Mouse (Mus musculus): Measurements from ENCODE around the gene Rtn3. TPM values are rescaled to one million over a fixed set of nuclear protein-coding genes. Genes with fewer than 3 reads are reported as not detected.

The Rtn3 gene
- polyA plus RNA-seq, 1 experiment from 2014 or later = 143 TPM

GRCm38 (mm10) chr19:7434887-7435286 is 48.2 kb downstream of the Rtn3 start:
- Histone ChIP-seq H3K27me3 (replicated peaks) (no peaks in the 10 kb centered on the region), H3K27ac (no peak overlapping the region), H3K9ac (no peak overlapping the region), H3K9me3 (no peaks in the 10 kb centered on the region), H3K4me3 (replicated peaks) (no peak overlapping the region), H3K36me3 (peaks cover 6% of the 10 kb centered on the region), H3K4me2 (replicated peaks) (no peak overlapping the region), H3K4me1 (replicated peaks) (0 out of 2 replicates have a peak, but pooled peaks cover 4% of the 10 kb centered on the region)
- no peak for ATAC-seq
- WGBS = 92% methylated on average over 2 of the region's 2 CpGs

GRCm38 (mm10) chr19:7425398-7425775 is 57.7 kb downstream of the Rtn3 start:
- no peak for ATAC-seq
- H3K27me3 ChIP-seq (replicated peaks) = no peaks in the 10 kb centered on the region
- H3K9ac ChIP-seq = no peak overlapping the region
- H3K4me2 ChIP-seq (replicated peaks) = no peak overlapping the region
- no peaks in the 10 kb centered on the region for H3K9me3 ChIP-seq
- peaks cover 48% of the 10 kb centered on the region for H3K4me1 ChIP-seq (replicated peaks)
- H3K4me3 ChIP-seq (replicated peaks) = no peak overlapping the region
- H3K27ac ChIP-seq = no peak overlapping the region
- WGBS = 52% methylated on average over 3 of the region's 3 CpGs
- peaks cover 27% of the 10 kb centered on the region for H3K36me3 ChIP-seq

- Histone ChIP-seq H3K27ac (no peak overlapping the region), H3K4me2 (replicated peaks) (no peak overlapping the region), H3K9ac (no peak overlapping the region), H3K4me1 (replicated peaks) (peaks cover 54% of the 10 kb centered on the region), H3K36me3 (peaks cover 28% of the 10 kb centered on the region), H3K9me3 (no peaks in the 10 kb centered on the region), H3K4me3 (replicated peaks) (no peak overlapping the region), H3K27me3 (replicated peaks) (no peaks in the 10 kb centered on the region)
- WGBS = 66% methylated on average over 8 of the region's 8 CpGs
- no peak for ATAC-seq
Measured at GRCm38 (mm10) chr19:7424590-7425397, 58.3 kb downstream of the Rtn3 start.

- Histone ChIP-seq H3K4me1 (replicated peaks) (peaks cover 60% of the 10 kb centered on the region), H3K27ac (no peak overlapping the region), H3K36me3 (peaks cover 28% of the 10 kb centered on the region)
Measured at GRCm38 (mm10) chr19:7424131-7424530, 59.0 kb downstream of the Rtn3 start.

GRCm38 (mm10) chr19:7423656-7424030 is 59.4 kb downstream of the Rtn3 start:
- Histone ChIP-seq H3K4me2 (replicated peaks) (peak overlapping the region; percentile 48), H3K4me1 (replicated peaks) (peaks cover 65% of the 10 kb centered on the region), H3K27me3 (replicated peaks) (no peaks in the 10 kb centered on the region), H3K27ac (no peak overlapping the region), H3K9ac (peak overlapping the region; percentile 36; the same call in 1 of the 2 replicates), H3K36me3 (peaks cover 28% of the 10 kb centered on the region), H3K9me3 (no peaks in the 10 kb centered on the region), H3K4me3 (replicated peaks) (0 out of 2 replicates have a peak overlapping the region, but pooled peaks have one; percentile 15)
- no peak for ATAC-seq
- 43% methylated on average over 16 of the region's 16 CpGs for WGBS

More at GRCm38 (mm10) chr19:7424131-7424530, 59.0 kb downstream of the Rtn3 start:
- H3K9ac ChIP-seq = no peak overlapping the region
- ATAC-seq = no peak
- H3K9me3 ChIP-seq = no peaks in the 10 kb centered on the region
- H3K4me3 ChIP-seq (replicated peaks) = no peak overlapping the region
- peak overlapping the region; percentile 48 for H3K4me2 ChIP-seq (replicated peaks)
- WGBS = 64% methylated on average over 7 of the region's 7 CpGs
- no peaks in the 10 kb centered on the region for H3K27me3 ChIP-seq (replicated peaks)

GRCm38 (mm10) chr19:7423028-7423655 is 59.9 kb downstream of the Rtn3 start:
- no peaks in the 10 kb centered on the region for H3K27me3 ChIP-seq (replicated peaks)
- H3K9me3 ChIP-seq = no peaks in the 10 kb centered on the region
- peak overlapping the region; percentile 36 for H3K9ac ChIP-seq
- peaks cover 28% of the 10 kb centered on the region for H3K36me3 ChIP-seq
- peak overlapping the region; percentile 15 for H3K4me3 ChIP-seq (replicated peaks)
- H3K4me1 ChIP-seq (replicated peaks) = peaks cover 65% of the 10 kb centered on the region
- 25% methylated on average over 51 of the region's 51 CpGs for WGBS
- peak overlapping the region; percentile 48 for H3K4me2 ChIP-seq (replicated peaks)
- peak; percentile 76 for ATAC-seq
- peak overlapping the region; percentile 64 for H3K27ac ChIP-seq

- H3K36me3 ChIP-seq = peaks cover 28% of the 10 kb centered on the region
- ATAC-seq = no peak
Measured at GRCm38 (mm10) chr19:7422656-7423027, 60.4 kb downstream of the Rtn3 start.

GRCm38 (mm10) chr19:7421602-7422591 is 61.2 kb downstream of the Rtn3 start:
- WGBS = 34% methylated on average over 38 of the region's 48 CpGs
- H3K36me3 ChIP-seq = peaks cover 25% of the 10 kb centered on the region
- no peak overlapping the region; the same call in 1 of the 2 replicates for H3K4me3 ChIP-seq (replicated peaks)
- no peaks in the 10 kb centered on the region for H3K27me3 ChIP-seq (replicated peaks)
- H3K9me3 ChIP-seq = no peaks in the 10 kb centered on the region
- H3K27ac ChIP-seq = peak overlapping the region; percentile 64
- no peak for ATAC-seq
- peaks cover 65% of the 10 kb centered on the region for H3K4me1 ChIP-seq (replicated peaks)
- H3K4me2 ChIP-seq (replicated peaks) = peak overlapping the region; percentile 48
- 0 out of 2 replicates have a peak overlapping the region, but pooled peaks have one; percentile 35 for H3K9ac ChIP-seq

More at GRCm38 (mm10) chr19:7422656-7423027, 60.4 kb downstream of the Rtn3 start:
- peak overlapping the region; percentile 21 for H3K9ac ChIP-seq
- peak overlapping the region; percentile 15 for H3K4me3 ChIP-seq (replicated peaks)
- peak overlapping the region; percentile 48 for H3K4me2 ChIP-seq (replicated peaks)
- 33% methylated on average over 35 of the region's 35 CpGs for WGBS
- no peaks in the 10 kb centered on the region for H3K27me3 ChIP-seq (replicated peaks)
- H3K4me1 ChIP-seq (replicated peaks) = peaks cover 65% of the 10 kb centered on the region
- no peaks in the 10 kb centered on the region for H3K9me3 ChIP-seq
- peak overlapping the region; percentile 64 for H3K27ac ChIP-seq

GRCm38 (mm10) chr19:7420841-7421601 is 62.1 kb downstream of the Rtn3 start:
- Histone ChIP-seq H3K36me3 (peaks cover 25% of the 10 kb centered on the region), H3K9ac (no peak overlapping the region), H3K9me3 (no peaks in the 10 kb centered on the region), H3K4me1 (replicated peaks) (peaks cover 66% of the 10 kb centered on the region), H3K4me3 (replicated peaks) (no peak overlapping the region), H3K27ac (peak overlapping the region; percentile 64), H3K4me2 (replicated peaks) (peak overlapping the region; percentile 48; the same call in 1 of the 2 replicates), H3K27me3 (replicated peaks) (no peaks in the 10 kb centered on the region)
- ATAC-seq = no peak
- WGBS = 67% methylated on average over 27 of the region's 27 CpGs

GRCm38 (mm10) chr19:7420108-7420507 is 63.0 kb downstream of the Rtn3 start:
- ATAC-seq = no peak
- Histone ChIP-seq H3K27ac (no peak overlapping the region), H3K4me1 (replicated peaks) (peaks cover 70% of the 10 kb centered on the region), H3K4me2 (replicated peaks) (peak overlapping the region; percentile 88), H3K9ac (peak overlapping the region; percentile 84; the same call in 1 of the 2 replicates), H3K36me3 (peaks cover 25% of the 10 kb centered on the region), H3K9me3 (no peaks in the 10 kb centered on the region), H3K4me3 (replicated peaks) (no peak overlapping the region), H3K27me3 (replicated peaks) (no peaks in the 10 kb centered on the region)
- WGBS = 58% methylated on average over 12 of the region's 12 CpGs

- Histone ChIP-seq H3K27me3 (replicated peaks) (no peaks in the 10 kb centered on the region), H3K36me3 (peaks cover 23% of the 10 kb centered on the region), H3K4me2 (replicated peaks) (peak overlapping the region; percentile 88), H3K9ac (peak overlapping the region; percentile 84; the same call in 1 of the 2 replicates), H3K4me1 (replicated peaks) (peaks cover 60% of the 10 kb centered on the region), H3K27ac (0 out of 2 replicates have a peak overlapping the region, but pooled peaks have one; percentile 17), H3K9me3 (no peaks in the 10 kb centered on the region), H3K4me3 (replicated peaks) (peak overlapping the region; percentile 86)
- ATAC-seq = no peak
- 30% methylated on average over 6 of the region's 6 CpGs for WGBS
Measured at GRCm38 (mm10) chr19:7419134-7419533, 63.9 kb downstream of the Rtn3 start.
